Mouse (Mus musculus): Measurements from ENCODE around the gene Tlr5. TPM values are rescaled to one million over a fixed set of nuclear protein-coding genes. Genes with fewer than 3 reads are reported as not detected.

Tlr5 gene
- total and polyA plus RNA-seq, 3 experiments = not detected

GRCm38 (mm10) chr1:182988646-182989045, 34.1 kb downstream of the Tlr5 start:
- in situ Hi-C loops (cut with MboI; ENCODE audit: low pct_ligation_motif_present, low pct_unique_long_range_greater_than_20kb, low sequenced_read_pairs) = no loop called here
- dilution Hi-C loops (cut with MboI; ENCODE audit: extremely low pct_ligation_motif_present, extremely low pct_unique_long_range_greater_than_20kb, low sequenced_read_pairs) = no loop called here
- no peaks in the 10 kb centered on the region for H3K36me3 ChIP-seq (replicated peaks in 1 of 2; ENCODE audit: control insufficient read depth in 1 of 2, insufficient read depth in 1 of 2, low read length in 1 of 2)
- H3K4me1 ChIP-seq (ENCODE audit: control insufficient read depth in 1 of 2, insufficient read depth in 2 of 2) = peaks cover 2 to 4% of the 10 kb centered on the region in 2 experiments; a peak in 3 of 4 replicates
- H3K9ac ChIP-seq (ENCODE audit: insufficient read depth, low read depth) = no peak overlapping the region
- no peak for DNase-seq (ENCODE audit: extremely low read depth)
- no peak overlapping the region for H3K4me3 ChIP-seq (replicated peaks in 1 of 3; ENCODE audit: low read depth in 2 of 3, low read length in 2 of 3, poor library complexity in 1 of 3)
- H3K9me3 ChIP-seq (replicated peaks; ENCODE audit: low read length) = no peaks in the 10 kb centered on the region
- H3K27me3 ChIP-seq (replicated peaks) = peaks cover 2% of the 10 kb centered on the region
- H3K79me2 ChIP-seq (replicated peaks; ENCODE audit: control insufficient read depth, extremely low read depth, insufficient read depth, poor library complexity, severe bottlenecking) = no peaks in the 10 kb centered on the region
- no peak overlapping the region for H3K27ac ChIP-seq (ENCODE audit: insufficient read depth, low read depth)
- TF ChIP-seq E2F4 (IDR thresholded peaks at IDR 0.05; ENCODE audit: insufficient replicate concordance, low read depth, low read length) = no peak
- TF ChIP-seq POLR2AphosphoS2 (IDR thresholded peaks at IDR 0.05; ENCODE audit: low read depth, low read length) = no peak
- TF ChIP-seq JUND (conservative IDR thresholded peaks at IDR 0.05; ENCODE audit: low read depth, low read length) = no peak
- TF ChIP-seq MXI1 (IDR thresholded peaks at IDR 0.05; ENCODE audit: low read depth, low read length) = no peak
- no peak for TF ChIP-seq EP300 (IDR thresholded peaks at IDR 0.05; ENCODE audit: low read length)
- no peak for TF ChIP-seq ZKSCAN1 (IDR thresholded peaks at IDR 0.05; ENCODE audit: borderline replicate concordance, low read depth, low read length)
- TF ChIP-seq CHD2 (IDR thresholded peaks at IDR 0.05; ENCODE audit: low read length) = no peak
- TF ChIP-seq ZC3H11A (IDR thresholded peaks at IDR 0.05; ENCODE audit: low read depth, low read length) = no peak
- H3K4me2 ChIP-seq (ENCODE audit: insufficient read depth, low read depth, poor library complexity, severe bottlenecking) = no peak overlapping the region

DNA sequence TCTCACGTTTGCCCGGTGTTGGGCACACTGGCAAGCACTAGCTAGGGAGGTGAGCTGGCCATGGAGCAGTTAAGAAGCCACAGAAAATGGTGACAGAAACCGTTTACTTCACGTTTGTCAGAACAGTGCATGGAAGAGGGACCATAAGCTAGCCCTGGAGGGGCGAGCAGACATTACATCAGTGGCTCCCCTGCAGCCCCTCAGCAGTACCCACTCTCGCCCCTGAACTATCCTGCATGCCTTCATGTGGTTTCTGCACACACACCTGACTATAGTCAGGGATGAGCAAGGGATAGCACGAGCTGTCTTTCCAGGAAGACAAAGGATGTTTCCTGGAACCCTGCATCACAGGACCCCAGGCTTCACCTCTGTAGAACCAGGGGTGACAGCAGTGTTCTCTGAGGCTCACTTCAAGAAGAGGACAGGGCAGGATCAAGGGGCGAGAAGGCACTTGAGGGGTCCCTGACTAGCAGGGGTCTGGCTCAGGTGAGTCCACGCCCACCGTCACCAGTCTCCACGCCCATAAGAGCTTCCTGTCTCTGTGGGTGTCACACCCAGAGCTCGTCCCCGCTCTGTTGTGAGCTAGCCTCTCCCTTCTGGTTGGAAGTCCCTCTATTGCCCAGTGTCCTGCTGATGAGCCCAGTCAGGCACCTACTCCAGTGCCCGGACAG, 35.6 kb downstream of the Tlr5 start:
- no peaks in the 10 kb centered on the region for H3K36me3 ChIP-seq (replicated peaks in 1 of 2; ENCODE audit: control insufficient read depth in 1 of 2, insufficient read depth in 1 of 2, low read length in 1 of 2)

More for the DNA sequence above, 35.6 kb downstream of the Tlr5 start:
- Histone ChIP-seq H3K4me1 (ENCODE audit: control insufficient read depth in 1 of 2, insufficient read depth in 2 of 2) (peaks cover 0 to 4% of the 10 kb centered on the region in 2 experiments; a peak in 2 of 4 replicates), H3K4me2 (ENCODE audit: insufficient read depth, low read depth, poor library complexity, severe bottlenecking) (no peak overlapping the region), H3K4me3 (replicated peaks in 1 of 3; ENCODE audit: low read depth in 2 of 3, low read length in 2 of 3, poor library complexity in 1 of 3) (no peak overlapping the region), H3K79me2 (replicated peaks; ENCODE audit: control insufficient read depth, extremely low read depth, insufficient read depth, poor library complexity, severe bottlenecking) (no peaks in the 10 kb centered on the region), H3K9ac (ENCODE audit: insufficient read depth, low read depth) (no peak overlapping the region), H3K9me3 (replicated peaks; ENCODE audit: low read length) (no peaks in the 10 kb centered on the region), H3K27ac (ENCODE audit: insufficient read depth, low read depth) (no peak overlapping the region), H3K27me3 (replicated peaks) (peaks cover 2% of the 10 kb centered on the region)
- dilution Hi-C loops (cut with MboI; ENCODE audit: extremely low pct_ligation_motif_present, extremely low pct_unique_long_range_greater_than_20kb, low sequenced_read_pairs) = no loop called here
- in situ Hi-C loops (cut with MboI; ENCODE audit: low pct_ligation_motif_present, low pct_unique_long_range_greater_than_20kb, low sequenced_read_pairs) = no loop called here
- TF ChIP-seq USF2 (conservative IDR thresholded peaks at IDR 0.05; ENCODE audit: low read depth, low read length) (no peak), POLR2AphosphoS2 (IDR thresholded peaks at IDR 0.05; ENCODE audit: low read depth, low read length) (no peak), SIN3A (IDR thresholded peaks at IDR 0.05; ENCODE audit: low read length) (no peak), CHD1 (IDR thresholded peaks at IDR 0.05; ENCODE audit: low read depth, low read length) (no peak), ZMIZ1 (IDR thresholded peaks at IDR 0.05; ENCODE audit: low read depth, low read length) (no peak), JUND (conservative IDR thresholded peaks at IDR 0.05; ENCODE audit: low read depth, low read length) (no peak), ELF1 (IDR thresholded peaks at IDR 0.05; ENCODE audit: low read depth, low read length) (no peak), BHLHE40 (IDR thresholded peaks at IDR 0.05; ENCODE audit: low read depth, low read length) (no peak), CTCF (conservative IDR thresholded peaks at IDR 0.05 in 1 of 2, IDR thresholded peaks at IDR 0.05 in 1 of 2; ENCODE audit: low read depth in 2 of 2, low read length in 2 of 2) (no peak), MAX (IDR thresholded peaks at IDR 0.05; ENCODE audit: low read length) (no peak), POLR2A (IDR thresholded peaks at IDR 0.05; ENCODE audit: low read depth, low read length) (no peak), UBTF (IDR thresholded peaks at IDR 0.05; ENCODE audit: low read depth, low read length) (no peak), JUN (IDR thresholded peaks at IDR 0.05; ENCODE audit: insufficient read depth, low read depth, low read length) (no peak), MXI1 (IDR thresholded peaks at IDR 0.05; ENCODE audit: low read depth, low read length) (no peak), CHD2 (IDR thresholded peaks at IDR 0.05; ENCODE audit: low read length) (no peak), ZNF384 (IDR thresholded peaks at IDR 0.05; ENCODE audit: low read depth, low read length) (no peak), RAD21 (IDR thresholded peaks at IDR 0.05; ENCODE audit: low read depth, low read length) (no peak), MAFK (IDR thresholded peaks at IDR 0.05; ENCODE audit: insufficient replicate concordance, low read length) (no peak), TCF12 (IDR thresholded peaks at IDR 0.05; ENCODE audit: low read depth, low read length) (no peak)
- DNase-seq (ENCODE audit: extremely low read depth) = no peak

Measured in CH12.LX (cell line).